Mouse (Mus musculus): ENCODE data around the gene Prcc. TPM values are rescaled to one million over a fixed set of nuclear protein-coding genes. Genes with fewer than 3 reads are reported as not detected.

The Prcc gene
- total RNA-seq (2023), result 10 to 100 TPM; 30.5 to 30.9 TPM

DNA sequence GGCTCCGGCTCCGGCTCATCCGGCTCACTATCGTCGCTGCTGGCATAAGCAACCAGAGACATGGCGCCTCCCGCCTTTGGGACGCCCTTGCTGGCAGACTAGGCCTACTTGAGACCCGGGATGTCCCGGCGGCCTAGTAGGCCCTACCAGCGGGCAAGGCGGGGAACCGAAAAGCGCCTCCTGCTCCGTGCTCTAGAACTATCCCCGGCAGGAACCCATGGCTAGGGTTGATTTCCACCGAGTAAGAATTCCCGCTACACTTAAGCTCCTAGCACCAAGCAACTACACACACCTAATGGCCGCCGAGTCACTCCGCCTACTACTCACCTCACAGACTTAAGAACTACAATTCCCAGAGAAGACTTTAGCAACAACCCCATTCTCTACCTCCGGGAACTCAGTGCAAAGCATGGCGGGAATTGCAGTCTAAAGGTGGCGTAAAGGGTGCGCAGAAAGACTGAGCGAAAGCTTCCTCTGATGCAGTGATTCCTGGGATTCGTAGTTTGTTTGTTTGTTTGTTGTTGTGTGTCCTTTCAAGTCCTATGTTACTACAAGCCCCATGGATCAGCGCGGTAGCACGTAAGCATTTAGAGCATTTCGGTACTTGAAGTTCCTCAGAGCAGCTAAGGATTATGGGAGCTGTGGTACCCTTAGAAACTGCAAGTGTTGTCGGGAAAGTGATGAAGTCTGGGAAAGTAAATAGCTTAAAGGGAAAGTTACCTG lies at the start of gene Prcc:
Prcc (minus strand) TSS at position 328 of the 723 bp plus-strand sequence.

DNA sequence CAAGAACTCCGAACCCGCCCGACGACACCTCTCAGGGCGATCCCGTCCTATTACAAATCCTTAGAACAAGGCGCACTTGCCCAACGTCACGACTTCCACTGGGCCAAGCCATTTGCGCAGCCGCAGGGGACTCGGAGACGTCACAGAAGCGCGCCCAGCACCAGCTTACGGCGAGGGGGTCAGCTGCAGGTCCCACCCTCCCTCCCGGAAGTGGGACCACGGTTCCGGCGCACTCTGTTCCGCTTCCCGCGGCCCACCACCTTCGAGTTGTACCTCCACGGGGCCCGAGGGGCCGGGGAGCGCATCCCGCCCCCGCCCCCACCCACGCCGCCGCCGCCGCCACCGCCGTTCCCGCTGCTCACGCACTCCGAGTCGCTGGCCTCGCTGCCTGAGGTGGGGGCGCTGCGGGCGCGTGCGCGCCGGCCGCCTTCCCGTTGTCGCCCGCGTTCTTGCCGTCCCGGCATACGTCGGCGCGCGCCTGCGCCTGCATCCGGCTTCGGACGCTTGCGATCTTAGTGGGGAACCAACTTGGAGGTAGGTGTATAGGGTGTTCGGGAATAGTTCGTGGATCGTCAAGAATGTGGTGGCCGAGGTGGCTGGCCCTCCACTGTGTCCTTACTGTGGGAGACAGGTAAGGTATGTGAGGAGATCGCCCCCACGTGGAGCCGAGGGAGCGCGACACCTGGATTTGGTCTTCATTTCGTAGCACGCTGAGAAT lies 44.8 kb upstream of the Prcc start, which contains the start of the genes Isg20l2 and Rrnad1:
Isg20l2 (plus strand) TSS at position 237 of the 718 bp plus-strand sequence.
Rrnad1 (minus strand) TSS at position 640 of the 718 bp plus-strand sequence.

GRCm38 (mm10) chr3:87919336-87920108 lies 34.1 kb upstream of the Prcc start, which contains the start of gene Mrpl24:
Gene Mrpl24 (plus strand): TSS chr3:87919506.

GRCm38 (mm10) chr3:87905880-87906485 lies 20.6 kb upstream of the Prcc start, which contains the start of gene Hdgf:
Gene Hdgf (plus strand): TSS chr3:87906321.

GRCm38 (mm10) chr3:87846650-87847110 lies 38.7 kb downstream of the Prcc start, which contains the start of gene Sh2d2a:
Gene Sh2d2a (plus strand): TSS chr3:87846755.

GRCm38 (mm10) chr3:87824206-87824605 lies 61.2 kb downstream of the Prcc start, which contains the start of gene Pear1:
Gene Pear1 (minus strand): TSS chr3:87824306.

Other genes with a start within 250 kb of the Prcc start
- under 1 TPM; 0.31 to 0.94 TPM for gene Lrrc71, start 137.0 kb downstream of the Prcc start, total RNA-seq (2023)
- not detected for gene Ntrk1, start 90.4 kb downstream of the Prcc start, total RNA-seq (2023)
- not detected for gene Insrr, start 88.7 kb downstream of the Prcc start, total RNA-seq (2023)
- 1 to 10 TPM in 1 of 2 experiments, under 1 TPM in 1; 0.22 to 1.3 TPM for gene Pear1, start 61.3 kb downstream of the Prcc start, total RNA-seq (2023)
- gene Sh2d2a, start 38.9 kb downstream of the Prcc start, total RNA-seq (2023), result under 1 TPM; 0.57 to 0.70 TPM
- 100 to 1,000 TPM; 117 to 149 TPM for gene Hdgf, start 20.7 kb upstream of the Prcc start, total RNA-seq (2023)
- 10 to 100 TPM; 65.4 to 71.5 TPM for gene Mrpl24, start 33.9 kb upstream of the Prcc start, total RNA-seq (2023)
- 10 to 100 TPM; 23.2 to 24.4 TPM for gene Isg20l2, start 44.7 kb upstream of the Prcc start, total RNA-seq (2023)
- 10 to 100 TPM in 1 of 2 experiments, 1 to 10 TPM in 1; 9.9 to 12.1 TPM for gene Rrnad1, start 45.1 kb upstream of the Prcc start, total RNA-seq (2023)
- gene Crabp2, start 63.1 kb upstream of the Prcc start, total RNA-seq (2023), result not detected
- gene Nes, start 85.5 kb upstream of the Prcc start, total RNA-seq (2023), result not detected
- not detected for gene Bcan, start 114.6 kb upstream of the Prcc start, total RNA-seq (2023)
- gene Hapln2, start 142.0 kb upstream of the Prcc start, total RNA-seq (2023), result not detected
- gene Gpatch4, start 157.5 kb upstream of the Prcc start, total RNA-seq (2023), result 1 to 10 TPM; 2.5 to 5.9 TPM
- gene Naxe, start 172.9 kb upstream of the Prcc start, total RNA-seq (2023), result 10 to 100 TPM; 26.4 to 30.3 TPM
- gene Ttc24, start 192.7 kb upstream of the Prcc start, total RNA-seq (2023), result not detected
- 10 to 100 TPM; 35.3 to 39.7 TPM for gene Iqgap3, start 196.4 kb upstream of the Prcc start, total RNA-seq (2023)